In genomic region chr4:106539756-106540155, GRCm38 (mm10) we compare ENCODE assay signal across 23 mouse cellular contexts. TPM values are rescaled to one million over a fixed set of nuclear protein-coding genes. Genes with fewer than 3 reads are reported as not detected.
A peak's percentile ranks its signal among the peaks of the same experiment; 100 is the strongest.
DNase-seq lines count a peak whose midpoint lies in the region; TF ChIP-seq lines count a peak whose summit lies in the region.
"Had no signal": no experiment of that assay in that cellular context is flagged by ENCODE, and none has a peak within 500 bp of the region (broad histone marks: within the 10 kb centered on the region; RNA-seq: fewer than 3 reads in every experiment).

No protein-coding gene starts in this region.

- peak overlapping the region; percentile 23; the same call in 1 of the 2 replicates for H3K27ac ChIP-seq in small intestine, adult 2 months (ENCODE audit: insufficient read depth, low read depth, low read length)
- no peak overlapping the region for H3K27ac ChIP-seq in embryonic facial prominence, embryonic 10.5 days (replicated peaks)
- H3K27ac ChIP-seq: embryonic facial prominence, embryonic 12.5 days; forebrain, embryonic 13.5 days; forebrain, embryonic 15.5 days had no signal

- DNase-seq in adrenal gland, postnatal 14 days: peak; percentile 35
- no peak for DNase-seq in adrenal gland, postnatal 36 days
- peak; percentile 66 for DNase-seq in kidney, adult 9 months
- DNase-seq in kidney, postnatal 36 days: no peak
- DNase-seq in embryonic facial prominence, embryonic 10.5 days (ENCODE audit: low spot score): no peak
- DNase-seq: adrenal gland, adult 8-10 months; adrenal gland, postnatal 25 days; cerebellum, adult 11 months; cerebellum, adult 18-20 months; cerebellum, adult 8-10 months; cerebellum, adult 9-11 months; cerebellum, postnatal 14 days; cerebellum, postnatal 36 days; embryo, embryonic 11 days; forebrain, postnatal 0 days had no signal

- H3K27me3 ChIP-seq in small intestine, adult 2 months (ENCODE audit: control insufficient read depth, insufficient read depth, low read length): no peaks in the 10 kb centered on the region
- no peaks in the 10 kb centered on the region for H3K27me3 ChIP-seq in embryonic facial prominence, embryonic 10.5 days (replicated peaks; ENCODE audit: low read depth, poor library complexity, severe bottlenecking)
- H3K27me3 ChIP-seq: embryonic facial prominence, embryonic 12.5 days; forebrain, embryonic 13.5 days; forebrain, embryonic 15.5 days had no signal

- H3K9me3 ChIP-seq in embryonic facial prominence, embryonic 10.5 days: no peaks in the 10 kb centered on the region
- H3K9me3 ChIP-seq: embryonic facial prominence, embryonic 12.5 days; forebrain, embryonic 15.5 days had no signal

- peaks cover 11% of the 10 kb centered on the region; the same call in 1 of the 2 replicates for H3K4me1 ChIP-seq in small intestine, adult 2 months (ENCODE audit: control insufficient read depth, insufficient read depth, insufficient read length, low read length)
- H3K4me1 ChIP-seq in embryonic facial prominence, embryonic 10.5 days: no peaks in the 10 kb centered on the region
- H3K4me1 ChIP-seq: embryonic facial prominence, embryonic 12.5 days; forebrain, embryonic 13.5 days; forebrain, embryonic 15.5 days had no signal

- WGBS in small intestine, adult 2 months: 31% methylated on average over 5 of the region's 5 CpGs
- WGBS in embryonic facial prominence, embryonic 10.5 days: 87% methylated on average over 5 of the region's 5 CpGs

- TF ChIP-seq CTCF in small intestine, adult 2 months (IDR thresholded peaks at IDR 0.05; ENCODE audit: extremely low read depth, insufficient read length, insufficient replicate concordance, low read depth, low read length): no peak

- no peak overlapping the region for H3K4me3 ChIP-seq in small intestine, adult 2 months (ENCODE audit: low read depth, low read length)
- H3K4me3 ChIP-seq in embryonic facial prominence, embryonic 10.5 days: no peak overlapping the region
- H3K4me3 ChIP-seq: embryonic facial prominence, embryonic 12.5 days; forebrain, embryonic 13.5 days; forebrain, embryonic 15.5 days had no signal

- no peaks in the 10 kb centered on the region for H3K36me3 ChIP-seq in small intestine, adult 2 months (ENCODE audit: control insufficient read depth, insufficient read depth, low read length)
- H3K36me3 ChIP-seq in embryonic facial prominence, embryonic 10.5 days (replicated peaks): no peaks in the 10 kb centered on the region
- H3K36me3 ChIP-seq: embryonic facial prominence, embryonic 12.5 days; forebrain, embryonic 15.5 days had no signal

- no peak for TF ChIP-seq POLR2A in small intestine, adult 2 months (IDR thresholded peaks at IDR 0.05; ENCODE audit: low read depth, low read length)

RNA-seq across cellular contexts. Expression of gene Dhcr24, which starts 21.1 kb away (rescaled TPM):
- total RNA-seq in adrenal gland, postnatal 14 days (2021): 48.8 and 110 TPM in 2 replicates
- total RNA-seq in adrenal gland, postnatal 36 days (2021): 100 to 1,000 TPM in 1 of 2 experiments, 10 to 100 TPM in 1; 74.5 to 299 TPM
- 61.3 and 205 TPM in 2 replicates for polyA plus RNA-seq in small intestine, adult 2 months (2012; rRNA removed)
- polyA plus RNA-seq in embryonic facial prominence, embryonic 10.5 days (2016; fragmentation: Nextera tagmentation; extraction: Ambion mirVana): 10.2 TPM in 2 replicates

RNA-seq across cellular contexts. Expression of gene Bsnd, which starts 47.7 kb away (rescaled TPM):
- not detected in 2 replicates for total RNA-seq in adrenal gland, postnatal 14 days (2021)
- not detected for total RNA-seq in adrenal gland, postnatal 36 days (2021)
- polyA plus RNA-seq in small intestine, adult 2 months (2012; rRNA removed): not detected in 2 replicates
- polyA plus RNA-seq in embryonic facial prominence, embryonic 10.5 days (2016; fragmentation: Nextera tagmentation; extraction: Ambion mirVana): not detected in 2 replicates
- total RNA-seq: adrenal gland, postnatal 25 days; common myeloid progenitor, adult 5-6 weeks; forebrain, postnatal 0 days had no signal
- polyA plus RNA-seq: brain, embryonic 14.5 days; C2C12; embryonic facial prominence, embryonic 12.5 days; forebrain, embryonic 11.5 days; forebrain, embryonic 13.5 days; forebrain, embryonic 15.5 days; forebrain, postnatal 0 days had no signal

Comparison
In these comparisons a context has a peak if more than half of its experiments do, and no peak if none do; other contexts are left out.
1. DNase-seq: peak in adrenal gland, postnatal 14 days (single experiment) and kidney, adult 9 months (single experiment); none in adrenal gland, postnatal 36 days (0 of 2), kidney, postnatal 36 days (0 of 2) and embryonic facial prominence, embryonic 10.5 days (single experiment).